Mouse (Mus musculus) adrenal gland, postnatal 10 days (tissue): ENCODE measurements around the gene Uhrf2. TPM values are rescaled to one million over a fixed set of nuclear protein-coding genes. Genes with fewer than 3 reads are reported as not detected.

ENCODE experiments used
- DNase-seq: peaks from one replicate; pipeline ENCODE4 v3.0.0; 2021; ENCODE audit warnings: mixed read lengths
- total RNA-seq, 2 experiments: library from RNA; stranded (reverse); gene quantifications; 2 replicates each; pipeline ENCODE4 v1.2.3; 2021

The Uhrf2 gene
- total RNA-seq, 2 experiments from 2014 or later, result 33.5 to 45.6 TPM

GRCm38 (mm10) chr19:30050584-30050983 is 20.3 kb downstream of the Uhrf2 start:
- DNase-seq, result no peak

GRCm38 (mm10) chr19:30051479-30051878 is 21.2 kb downstream of the Uhrf2 start:
- no peak for DNase-seq

- no peak for DNase-seq
Observed at GRCm38 (mm10) chr19:30054218-30054617, 23.9 kb downstream of the Uhrf2 start.

- no peak for DNase-seq
Observed at GRCm38 (mm10) chr19:30065797-30066196, 35.5 kb downstream of the Uhrf2 start.

GRCm38 (mm10) chr19:30090163-30090562 is 59.9 kb downstream of the Uhrf2 start:
- no peak for DNase-seq

GRCm38 (mm10) chr19:30091644-30092295 is 61.5 kb downstream of the Uhrf2 start:
- DNase-seq, result no peak

- DNase-seq, result no peak
Observed at GRCm38 (mm10) chr19:30096186-30096585, 65.9 kb downstream of the Uhrf2 start.

- DNase-seq, result no peak
Observed at GRCm38 (mm10) chr19:30097039-30097438, 66.7 kb downstream of the Uhrf2 start.

GRCm38 (mm10) chr19:30100571-30100970 is 70.3 kb downstream of the Uhrf2 start:
- no peak for DNase-seq

GRCm38 (mm10) chr19:30102620-30103019 is 72.3 kb downstream of the Uhrf2 start:
- DNase-seq, result no peak

- no peak for DNase-seq
Observed at GRCm38 (mm10) chr19:30105045-30105842, 74.9 kb downstream of the Uhrf2 start.

GRCm38 (mm10) chr19:30107221-30107845 is 77.0 kb downstream of the Uhrf2 start:
- DNase-seq, result no peak

GRCm38 (mm10) chr19:30108616-30109015 is 78.3 kb downstream of the Uhrf2 start:
- no peak for DNase-seq

GRCm38 (mm10) chr19:30109122-30109521 is 78.8 kb downstream of the Uhrf2 start:
- no peak for DNase-seq

- DNase-seq, result no peak
Observed at GRCm38 (mm10) chr19:30111421-30111820, 81.1 kb downstream of the Uhrf2 start.

GRCm38 (mm10) chr19:30112961-30113688 is 82.8 kb downstream of the Uhrf2 start:
- DNase-seq, result no peak

- no peak for DNase-seq
Observed at GRCm38 (mm10) chr19:30114919-30115441, 84.7 kb downstream of the Uhrf2 start.

GRCm38 (mm10) chr19:30115606-30116005 is 85.3 kb downstream of the Uhrf2 start:
- no peak for DNase-seq

GRCm38 (mm10) chr19:30117241-30117640 is 86.9 kb downstream of the Uhrf2 start:
- DNase-seq, result no peak

- DNase-seq, result no peak
Observed at GRCm38 (mm10) chr19:30117775-30118174, 87.5 kb downstream of the Uhrf2 start.

- no peak for DNase-seq
Observed at GRCm38 (mm10) chr19:30118344-30119312, 88.3 kb downstream of the Uhrf2 start.
